Mouse (Mus musculus) midbrain, embryonic 13.5 days (tissue): ENCODE results near the gene Tnfrsf12a. TPM values are rescaled to one million over a fixed set of nuclear protein-coding genes. Genes with fewer than 3 reads are reported as not detected.

Experiments used
- ATAC-seq: fragments of 200-750 bp; cut with Nextera tagmentation; 2 replicates; pipeline ENCODE4 v1.8.0; 2017; ENCODE audit warnings: mild to moderate bottlenecking, moderate TSS enrichment, moderate library complexity
- H3K27ac ChIP-seq: fragments of 300-500 bp; sonication (generic); 2 replicates; pipeline ENCODE4 v1.5.1; 2015; ENCODE audit warnings: inconsistent platforms, mild to moderate bottlenecking, moderate library complexity
- H3K27me3 ChIP-seq: fragments of 300-500 bp; sonication (generic); 2 replicates; pipeline ENCODE4 v1.6.1; 2015; ENCODE audit warnings: mild to moderate bottlenecking, inconsistent platforms
- H3K36me3 ChIP-seq: fragments of 300-500 bp; sonication (generic); 2 replicates; pipeline ENCODE4 v1.6.1; 2015; ENCODE audit warnings: mild to moderate bottlenecking, inconsistent platforms
- H3K4me1 ChIP-seq: fragments of 300-500 bp; sonication (generic); replicated peaks from 2 replicates; pipeline ENCODE4 v1.6.1; 2015; ENCODE audit warnings: inconsistent platforms
- H3K4me2 ChIP-seq: fragments of 300-500 bp; sonication (generic); replicated peaks from 2 replicates; pipeline ENCODE4 v1.6.1; 2015; ENCODE audit warnings: moderate library complexity, mild to moderate bottlenecking, inconsistent platforms
- H3K4me3 ChIP-seq: fragments of 300-500 bp; sonication (generic); replicated peaks from 2 replicates; pipeline ENCODE4 v1.5.1; 2015; ENCODE audit warnings: mild to moderate bottlenecking, inconsistent platforms
- H3K9ac ChIP-seq: fragments of 300-500 bp; sonication (generic); replicated peaks from 2 replicates; pipeline ENCODE4 v1.6.1; 2015; ENCODE audit warnings: mild to moderate bottlenecking, inconsistent platforms
- H3K9me3 ChIP-seq: fragments of 300-500 bp; sonication (generic); 2 replicates; pipeline ENCODE4 v1.6.1; 2016; ENCODE audit warnings: mild to moderate bottlenecking, inconsistent platforms
- WGBS: fragments of 180-500 bp; shearing (Covaris S2); methylation state at CpG from one replicate; pipeline ENCODE4 v1.1.7; 2015; 5-methylcytosine and 5-hydroxymethylcytosine counted together
- polyA plus RNA-seq: library from polyadenylated mRNA; unstranded; fragments of >200 nt; fragmentation: Nextera tagmentation; extraction: Ambion mirVana; gene quantifications from 2 replicates; pipeline ENCODE4 v1.2.1, GENCODE M21; 2015

Tnfrsf12a gene
- polyA plus RNA-seq, 1 experiment from 2014 or later: 2.9 TPM

- Histone ChIP-seq H3K4me1 (peaks cover 41% of the 10 kb centered on the region), H3K27me3 (peaks cover 98% of the 10 kb centered on the region), H3K9ac (no peak within 1 kb of the TSS), H3K4me2 (peak within 1 kb of the TSS; percentile 31), H3K9me3 (no peaks in the 10 kb centered on the region), H3K27ac (no peak within 1 kb of the TSS), H3K4me3 (peak within 1 kb of the TSS; percentile 11), H3K36me3 (no peaks in the 10 kb centered on the region)
- no peak for ATAC-seq
- 2% methylated on average over 38 of the region's 38 CpGs for WGBS
Observed at GRCm38 (mm10) chr17:23679127-23679835, 2.0 kb upstream of the Tnfrsf12a start, which contains the start of gene Cldn6. Gene Cldn6, plus strand, starts transcription at chr17:23679249.

- Histone ChIP-seq H3K9ac (peak overlapping the region; percentile 62), H3K27ac (no peak overlapping the region), H3K36me3 (no peaks in the 10 kb centered on the region), H3K4me2 (peak overlapping the region; percentile 89), H3K4me1 (peaks cover 46% of the 10 kb centered on the region), H3K27me3 (peaks cover 71% of the 10 kb centered on the region), H3K4me3 (peak overlapping the region; percentile 46), H3K9me3 (no peaks in the 10 kb centered on the region)
- no peak for ATAC-seq
- WGBS: under 1% methylated on average over 36 of the region's 37 CpGs
Observed at GRCm38 (mm10) chr17:23676473-23677031, 716 bp downstream of the Tnfrsf12a start.

- Histone ChIP-seq H3K27ac (no peak overlapping the region), H3K9ac (peak overlapping the region; percentile 62), H3K4me2 (peak overlapping the region; percentile 89), H3K4me3 (peak overlapping the region; percentile 46), H3K9me3 (no peaks in the 10 kb centered on the region), H3K27me3 (peaks cover 63% of the 10 kb centered on the region), H3K4me1 (peaks cover 46% of the 10 kb centered on the region), H3K36me3 (no peaks in the 10 kb centered on the region)
- no peak for ATAC-seq
- WGBS: 11% methylated on average over 15 of the region's 15 CpGs
Observed at GRCm38 (mm10) chr17:23675564-23676281, 1.5 kb downstream of the Tnfrsf12a start.

- H3K4me2 ChIP-seq: peak overlapping the region; percentile 73
- H3K9me3 ChIP-seq: no peaks in the 10 kb centered on the region
- no peaks in the 10 kb centered on the region for H3K36me3 ChIP-seq
- H3K4me3 ChIP-seq: peak overlapping the region; percentile 63; the same call in 1 of the 2 replicates
- H3K4me1 ChIP-seq: peaks cover 46% of the 10 kb centered on the region
- no peak overlapping the region for H3K9ac ChIP-seq
- H3K27me3 ChIP-seq: peaks cover 57% of the 10 kb centered on the region
- ATAC-seq: no peak
- no peak overlapping the region for H3K27ac ChIP-seq
- 47% methylated on average over 5 of the region's 5 CpGs for WGBS
Observed at GRCm38 (mm10) chr17:23675127-23675526, 2.1 kb downstream of the Tnfrsf12a start.

GRCm38 (mm10) chr17:23674271-23674952 is 2.9 kb downstream of the Tnfrsf12a start:
- peaks cover 7% of the 10 kb centered on the region; the same call in 1 of the 2 replicates for H3K36me3 ChIP-seq
- WGBS: 45% methylated on average over 9 of the region's 9 CpGs
- H3K27ac ChIP-seq: no peak overlapping the region
- H3K27me3 ChIP-seq: peaks cover 50% of the 10 kb centered on the region
- peak overlapping the region; percentile 73 for H3K4me2 ChIP-seq
- peak overlapping the region; percentile 72 for H3K9ac ChIP-seq
- no peaks in the 10 kb centered on the region for H3K9me3 ChIP-seq
- peak overlapping the region; percentile 63 for H3K4me3 ChIP-seq
- H3K4me1 ChIP-seq: peaks cover 44% of the 10 kb centered on the region
- ATAC-seq: no peak

GRCm38 (mm10) chr17:23673424-23674073 is 3.7 kb downstream of the Tnfrsf12a start, which contains the start of the genes Hcfc1r1 and Thoc6:
Gene Hcfc1r1, plus strand, starts transcription at chr17:23673596.
Gene Thoc6, minus strand, starts transcription at chr17:23673882.
- peaks cover 41% of the 10 kb centered on the region for H3K27me3 ChIP-seq
- peak within 1 kb of the TSS; percentile 63 for H3K4me3 ChIP-seq
- H3K4me1 ChIP-seq: peaks cover 40% of the 10 kb centered on the region
- peak within 1 kb of the TSS; percentile 73 for H3K4me2 ChIP-seq
- H3K27ac ChIP-seq: peak within 1 kb of the TSS; percentile 77; the same call in 1 of the 2 replicates
- no peaks in the 10 kb centered on the region for H3K9me3 ChIP-seq
- peak; percentile 96 for ATAC-seq
- WGBS: under 1% methylated on average over 45 of the region's 45 CpGs
- H3K36me3 ChIP-seq: peaks cover 15% of the 10 kb centered on the region
- peak within 1 kb of the TSS; percentile 72 for H3K9ac ChIP-seq

- peaks cover 33% of the 10 kb centered on the region for H3K27me3 ChIP-seq
- peaks cover 40% of the 10 kb centered on the region for H3K4me1 ChIP-seq
- peak overlapping the region; percentile 63; the same call in 1 of the 2 replicates for H3K4me3 ChIP-seq
- peak; percentile 0; the same call in 1 of the 2 replicates for ATAC-seq
- H3K27ac ChIP-seq: no peak overlapping the region
- H3K9me3 ChIP-seq: no peaks in the 10 kb centered on the region
- 73% methylated on average over 3 of the region's 3 CpGs for WGBS
- peaks cover 23% of the 10 kb centered on the region for H3K36me3 ChIP-seq
- H3K4me2 ChIP-seq: peak overlapping the region; percentile 73
- 0 out of 2 replicates have a peak overlapping the region, but pooled peaks have one; percentile 72 for H3K9ac ChIP-seq
Observed at GRCm38 (mm10) chr17:23672761-23673160, 4.5 kb downstream of the Tnfrsf12a start.

- no peak overlapping the region for H3K27ac ChIP-seq
- peaks cover 30% of the 10 kb centered on the region for H3K4me1 ChIP-seq
- H3K9ac ChIP-seq: no peak overlapping the region; the same call in 1 of the 2 replicates
- H3K9me3 ChIP-seq: no peaks in the 10 kb centered on the region
- H3K27me3 ChIP-seq: peaks cover 23% of the 10 kb centered on the region
- H3K4me2 ChIP-seq: no peak overlapping the region
- ATAC-seq: no peak
- no peak overlapping the region for H3K4me3 ChIP-seq
- WGBS: 97% methylated on average over 3 of the region's 3 CpGs
- H3K36me3 ChIP-seq: peaks cover 36% of the 10 kb centered on the region
Observed at GRCm38 (mm10) chr17:23671519-23671918, 5.7 kb downstream of the Tnfrsf12a start.

- no peak for ATAC-seq
Observed at GRCm38 (mm10) chr17:23670516-23671074, 6.7 kb downstream of the Tnfrsf12a start.

GRCm38 (mm10) chr17:23665511-23665910 is 11.8 kb downstream of the Tnfrsf12a start:
- ATAC-seq: 0 out of 2 replicates have a peak, but pooled peaks have one; percentile 12
- Histone ChIP-seq H3K4me2 (no peak overlapping the region), H3K9me3 (no peaks in the 10 kb centered on the region), H3K9ac (peak overlapping the region; percentile 6; the same call in 1 of the 2 replicates), H3K27ac (no peak overlapping the region), H3K27me3 (peaks cover 32% of the 10 kb centered on the region), H3K36me3 (peaks cover 37% of the 10 kb centered on the region), H3K4me1 (no peaks in the 10 kb centered on the region), H3K4me3 (no peak overlapping the region)
- 79% methylated on average over 14 of the region's 14 CpGs for WGBS

More at GRCm38 (mm10) chr17:23670516-23671074, 6.7 kb downstream of the Tnfrsf12a start:
- Histone ChIP-seq H3K27ac (no peak overlapping the region), H3K4me1 (peaks cover 20% of the 10 kb centered on the region), H3K9ac (no peak overlapping the region), H3K4me3 (no peak overlapping the region), H3K27me3 (peaks cover 14% of the 10 kb centered on the region), H3K9me3 (no peaks in the 10 kb centered on the region), H3K36me3 (peaks cover 37% of the 10 kb centered on the region), H3K4me2 (no peak overlapping the region)
- 94% methylated on average over 7 of the region's 7 CpGs for WGBS
